16 mouse cellular contexts compared by ENCODE assay signal in the genomic region with DNA sequence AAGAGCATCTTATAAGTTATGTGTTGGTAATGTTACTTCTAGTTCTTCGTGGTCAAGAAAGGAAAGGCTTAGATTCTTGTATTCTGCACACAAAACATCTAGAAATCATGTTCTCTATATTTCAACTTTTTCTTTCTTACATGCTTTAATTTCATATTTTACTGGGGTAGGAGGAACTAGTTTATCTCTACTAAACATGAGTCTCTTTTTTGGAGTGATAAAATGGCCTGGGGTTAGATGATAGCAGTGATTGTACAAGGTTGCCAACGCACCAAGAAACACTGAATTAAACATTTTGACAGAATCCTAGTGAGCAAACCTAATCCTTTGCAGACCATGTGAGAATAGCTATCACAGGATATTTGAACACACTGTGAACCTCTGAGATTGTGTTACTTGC.
"Had no signal": no experiment of that assay in that cellular context is flagged by ENCODE, and none has a peak within 500 bp of the region (broad histone marks: within the 10 kb centered on the region; RNA-seq: fewer than 3 reads in every experiment).

No protein-coding gene starts in this region.

- H3K9ac ChIP-seq: limb, embryonic 12.5 days; lung, embryonic 15.5 days had no signal

- H3K27me3 ChIP-seq: limb, embryonic 12.5 days; lung, embryonic 15.5 days; midbrain, embryonic 13.5 days; neural tube, embryonic 13.5 days; stomach, embryonic 15.5 days had no signal

- H3K27ac ChIP-seq: limb, embryonic 12.5 days; lung, embryonic 15.5 days; macrophage; midbrain, embryonic 13.5 days; neural tube, embryonic 13.5 days had no signal

- H3K4me2 ChIP-seq: limb, embryonic 12.5 days had no signal

- H3K4me3 ChIP-seq: limb, embryonic 12.5 days; lung, embryonic 15.5 days had no signal

- ATAC-seq: inflammation-experienced regulatory T-cells, adult 6 months; intestine, postnatal 0 days; midbrain, embryonic 13.5 days had no signal

- H3K9me3 ChIP-seq: limb, embryonic 12.5 days; lung, embryonic 15.5 days; midbrain, embryonic 13.5 days; neural tube, embryonic 13.5 days; stomach, embryonic 15.5 days had no signal

- H3K4me1 ChIP-seq: stomach, embryonic 15.5 days had no signal

- H3K36me3 ChIP-seq: lung, embryonic 15.5 days; stomach, embryonic 15.5 days had no signal

- DNase-seq: kidney, adult 8-10 months; kidney, postnatal 25 days; lung, postnatal 14 days; retina, postnatal 1 day; right cerebral cortex, postnatal 4 days; spleen, adult 18-20 months; thymus, adult 2 months; thymus, postnatal 36 days had no signal
